Mouse (Mus musculus) v-Abl transformed pro-B cells (cell line): Measurements from ENCODE around the gene Slc30a7.

Experiments
- in situ Hi-C, 2 experiments: fragments of 400-800 bp; cut with MboI; formaldehyde crosslinking; loops; one replicate each; pipeline ENCODE4 v1.15.1; 2025; ENCODE audit not compliant: unreplicated experiment in 2 of 2

The Slc30a7 gene

GRCm38 (mm10) chr3:116006978-116007940, at the start of gene Slc30a7, which contains the start of gene Extl2:
Gene Slc30a7 (minus strand): TSS chr3:116007406.
Gene Extl2 (plus strand): TSS chr3:116007462.
- in situ Hi-C loops = loop anchor here in 1 of 2 experiments (25.0 kb wide), 1 partner anchor 505 kb away; the partner anchor contains the start of genes Dbt and Rtca

- in situ Hi-C loops = loop anchor here (10.0 to 25.0 kb wide), 3 partner anchors 790 to 1398 kb away; no protein-coding TSS in a partner anchor
Observed at GRCm38 (mm10) chr3:116047034-116047433, 39.8 kb upstream of the Slc30a7 start.

GRCm38 (mm10) chr3:116046000-116046399, 38.8 kb upstream of the Slc30a7 start:
- in situ Hi-C loops = loop anchor here (10.0 to 25.0 kb wide), 3 partner anchors 791 to 1399 kb away; no protein-coding TSS in a partner anchor

GRCm38 (mm10) chr3:116040776-116041175, 33.6 kb upstream of the Slc30a7 start:
- in situ Hi-C loops = loop anchor here (10.0 to 25.0 kb wide), 3 partner anchors 797 to 1404 kb away; no protein-coding TSS in a partner anchor

- in situ Hi-C loops = loop anchor here (5.0 to 25.0 kb wide), 4 partner anchors 293 to 1403 kb away; no protein-coding TSS in a partner anchor
Observed at GRCm38 (mm10) chr3:116033871-116034222, 26.6 kb upstream of the Slc30a7 start.

- in situ Hi-C loops = loop anchor here (5.0 to 25.0 kb wide), 4 partner anchors 294 to 1404 kb away; no protein-coding TSS in a partner anchor
Observed at GRCm38 (mm10) chr3:116033218-116033870, 26.1 kb upstream of the Slc30a7 start.

GRCm38 (mm10) chr3:116030152-116030788, 23.1 kb upstream of the Slc30a7 start:
- in situ Hi-C loops = loop anchor here (5.0 to 25.0 kb wide), 4 partner anchors 297 to 1407 kb away; no protein-coding TSS in a partner anchor

- in situ Hi-C loops = loop anchor here (5.0 to 25.0 kb wide), 4 partner anchors 720 to 1410 kb away; no protein-coding TSS in a partner anchor
Observed at GRCm38 (mm10) chr3:116026996-116027395, 19.8 kb upstream of the Slc30a7 start.

- in situ Hi-C loops = loop anchor here (5.0 to 25.0 kb wide), 4 partner anchors 722 to 1412 kb away; no protein-coding TSS in a partner anchor
Observed at GRCm38 (mm10) chr3:116025701-116026100, 18.5 kb upstream of the Slc30a7 start.

GRCm38 (mm10) chr3:116024669-116025068, 17.5 kb upstream of the Slc30a7 start:
- in situ Hi-C loops = loop anchor here (5.0 to 25.0 kb wide), 5 partner anchors 488 to 1413 kb away; partner anchors contain the start of genes Dbt (in 1 of the 2) and Rtca (in 1 of the 2)

- in situ Hi-C loops = loop anchor here in 1 of 2 experiments (10.0 to 25.0 kb wide), 2 partner anchors 488 to 731 kb away; partner anchors contain the start of genes Dbt and Rtca
Observed at GRCm38 (mm10) chr3:116024236-116024635, 17.0 kb upstream of the Slc30a7 start.

GRCm38 (mm10) chr3:116019136-116019535, 11.9 kb upstream of the Slc30a7 start:
- in situ Hi-C loops = loop anchor here in 1 of 2 experiments (25.0 kb wide), 1 partner anchor 493 kb away; the partner anchor contains the start of genes Dbt and Rtca

- in situ Hi-C loops = loop anchor here in 1 of 2 experiments (25.0 kb wide), 1 partner anchor 494 kb away; the partner anchor contains the start of genes Dbt and Rtca
Observed at GRCm38 (mm10) chr3:116018606-116019005, 11.4 kb upstream of the Slc30a7 start.

GRCm38 (mm10) chr3:116016116-116016515, 8.9 kb upstream of the Slc30a7 start:
- in situ Hi-C loops = loop anchor here in 1 of 2 experiments (25.0 kb wide), 1 partner anchor 496 kb away; the partner anchor contains the start of genes Dbt and Rtca

GRCm38 (mm10) chr3:116014901-116015300, 7.7 kb upstream of the Slc30a7 start:
- in situ Hi-C loops = loop anchor here in 1 of 2 experiments (25.0 kb wide), 1 partner anchor 497 kb away; the partner anchor contains the start of genes Dbt and Rtca

GRCm38 (mm10) chr3:116009622-116010344, 2.6 kb upstream of the Slc30a7 start:
- in situ Hi-C loops = loop anchor here in 1 of 2 experiments (25.0 kb wide), 1 partner anchor 503 kb away; the partner anchor contains the start of genes Dbt and Rtca

GRCm38 (mm10) chr3:116007941-116008440, 785 bp upstream of the Slc30a7 start:
- in situ Hi-C loops = loop anchor here in 1 of 2 experiments (25.0 kb wide), 1 partner anchor 504 kb away; the partner anchor contains the start of genes Dbt and Rtca

- in situ Hi-C loops = loop anchor here in 1 of 2 experiments (25.0 kb wide), 1 partner anchor 506 kb away; the partner anchor contains the start of genes Dbt and Rtca
Observed at GRCm38 (mm10) chr3:116006284-116006977, 775 bp downstream of the Slc30a7 start.
